13 mouse cellular contexts compared by ENCODE assay signal in the genomic region with DNA sequence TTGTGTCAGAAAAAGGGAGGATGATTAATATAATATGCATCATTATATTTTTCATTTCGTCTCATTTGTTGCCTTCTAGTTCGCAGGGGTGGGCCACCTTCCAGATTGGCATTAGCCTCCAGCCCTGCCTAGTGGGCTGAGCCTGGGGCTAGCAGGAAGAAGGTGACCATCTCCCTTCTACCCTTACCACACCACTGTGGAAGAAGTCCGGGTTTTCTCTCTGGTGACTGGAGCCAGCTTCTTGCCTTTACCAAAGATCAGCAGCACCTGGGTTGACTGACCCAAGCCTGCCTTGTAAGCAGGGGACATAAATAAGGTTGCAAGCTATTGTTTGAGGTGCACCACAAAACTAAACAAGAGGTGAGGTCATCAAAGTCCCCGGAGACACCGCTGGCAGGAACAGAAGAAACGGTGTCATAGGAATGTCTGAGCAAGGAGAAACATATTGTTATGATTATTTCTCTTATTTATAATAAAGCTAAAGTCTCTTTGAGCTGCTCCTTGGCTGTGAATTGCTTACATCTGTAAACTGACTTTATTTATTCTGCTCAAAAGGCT.
A peak's percentile ranks its signal among the peaks of the same experiment; 100 is the strongest.
DNase-seq lines count a peak whose midpoint lies in the region.
"Had no signal": no experiment of that assay in that cellular context is flagged by ENCODE, and none has a peak within 500 bp of the region (broad histone marks: within the 10 kb centered on the region; RNA-seq: fewer than 3 reads in every experiment).

No protein-coding gene starts in this region.

- H3K4me3 ChIP-seq in macrophage (ENCODE audit: inconsistent target): no peak overlapping the region
- H3K4me3 ChIP-seq: liver, embryonic 12.5 days had no signal

- peak overlapping the region; percentile 85 for H3K27ac ChIP-seq in macrophage
- H3K27ac ChIP-seq: liver, embryonic 12.5 days had no signal

- peak; percentile 17 for DNase-seq in adrenal gland, postnatal 14 days
- DNase-seq in adrenal gland, postnatal 4 days (ENCODE audit: low spot score in 2 of 2): no peak
- peak; percentile 9 for DNase-seq in heart, postnatal 4 days
- no peak for DNase-seq in heart, postnatal 25 days (ENCODE audit: low spot score)
- DNase-seq in Muller cell, postnatal 12 days (ENCODE audit: inconsistent ontology term): peak; percentile 13
- no peak for DNase-seq in embryo, embryonic 9.5 days (ENCODE audit: extremely low spot score)
- no peak for DNase-seq in B cell, adult 2 months
- DNase-seq: cerebellum, postnatal 36 days; kidney, adult 9 months; right cerebral cortex, postnatal 4 days; thymus, adult 2 months had no signal

- H3K36me3 ChIP-seq in macrophage (ENCODE audit: inconsistent target): no peaks in the 10 kb centered on the region
- H3K36me3 ChIP-seq: liver, embryonic 12.5 days had no signal

- intact Hi-C loops in heart, postnatal 25 days (cut with DNase I): no loop called here

- WGBS in macrophage (ENCODE audit: missing documents): 51% methylated on average over 4 of the region's 6 CpGs

- no peaks in the 10 kb centered on the region for H3K79me2 ChIP-seq in macrophage (ENCODE audit: inconsistent target)

Comparison
In these comparisons a context has a peak if more than half of its experiments do, and no peak if none do; other contexts are left out.
1. DNase-seq: peak in adrenal gland, postnatal 14 days (single experiment), heart, postnatal 4 days (single experiment) and Muller cell, postnatal 12 days (single experiment); none in adrenal gland, postnatal 4 days (0 of 2), heart, postnatal 25 days (single experiment), embryo, embryonic 9.5 days (single experiment) and B cell, adult 2 months (0 of 2).